Mouse (Mus musculus): ENCODE results near the gene Zfp536. TPM values are rescaled to one million over a fixed set of nuclear protein-coding genes. Genes with fewer than 3 reads are reported as not detected.

Zfp536 gene
- total RNA-seq, 2 experiments from 2014 or later: 6.7 to 8.5 TPM

DNA sequence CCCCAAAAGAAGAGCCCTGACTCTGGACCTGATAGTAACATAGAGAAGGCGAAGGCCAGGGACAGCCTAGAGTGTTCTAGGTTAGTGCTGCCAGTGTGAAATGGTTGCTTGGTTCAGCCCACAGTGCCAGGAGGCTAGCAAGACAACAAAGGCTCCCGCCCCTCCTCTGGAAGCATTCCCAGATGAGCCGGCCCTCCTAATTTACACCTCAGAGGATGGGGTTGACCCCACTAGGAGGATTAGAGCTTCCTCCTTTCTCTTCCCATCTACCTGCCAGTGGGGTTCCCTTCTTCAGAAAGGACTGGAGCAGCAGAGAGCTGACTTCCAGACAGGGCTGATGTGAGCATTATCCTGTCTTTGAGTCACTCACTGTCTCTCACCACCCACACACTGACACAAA lies 219.8 kb downstream of the Zfp536 start:
- DNase-seq: no peak

DNA sequence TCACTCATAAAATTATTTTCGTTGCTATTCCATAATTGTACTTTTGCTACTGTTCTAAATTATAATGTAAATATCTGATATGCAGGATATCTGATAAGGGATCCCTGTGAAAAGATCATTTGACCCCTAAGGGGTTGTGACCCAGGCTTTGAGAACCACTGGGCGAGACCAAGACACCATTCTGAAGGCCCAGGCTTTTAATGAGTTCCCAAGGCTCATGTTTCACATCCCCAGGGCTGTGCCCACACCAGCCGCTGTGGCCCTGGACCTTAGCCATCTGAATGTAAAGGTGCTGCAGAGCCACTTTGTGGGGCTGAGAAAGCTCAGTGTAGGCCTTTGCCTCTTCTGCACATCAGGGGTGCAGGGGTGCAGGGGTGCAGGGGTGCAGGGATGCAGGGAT lies 221.1 kb downstream of the Zfp536 start:
- DNase-seq: no peak

DNA sequence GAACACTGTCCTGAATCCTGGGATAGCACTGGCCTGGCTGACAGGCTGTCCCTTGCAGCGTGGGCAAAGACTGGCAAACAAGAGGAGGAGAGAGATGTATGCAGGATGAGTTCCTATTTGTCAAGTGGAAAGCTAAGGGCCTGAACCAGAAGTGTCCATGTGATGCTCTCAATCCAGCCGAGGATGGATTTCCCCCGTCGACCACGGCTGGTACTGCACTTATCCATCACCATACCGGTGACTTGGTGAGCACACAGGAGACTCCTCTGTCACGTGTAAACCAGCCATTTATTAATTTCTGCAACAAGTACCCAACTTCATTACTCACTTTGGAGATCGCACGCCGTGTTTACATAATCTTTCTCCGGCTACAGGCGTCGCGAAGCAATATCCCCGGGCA lies 224.6 kb downstream of the Zfp536 start:
- no peak for DNase-seq

DNA sequence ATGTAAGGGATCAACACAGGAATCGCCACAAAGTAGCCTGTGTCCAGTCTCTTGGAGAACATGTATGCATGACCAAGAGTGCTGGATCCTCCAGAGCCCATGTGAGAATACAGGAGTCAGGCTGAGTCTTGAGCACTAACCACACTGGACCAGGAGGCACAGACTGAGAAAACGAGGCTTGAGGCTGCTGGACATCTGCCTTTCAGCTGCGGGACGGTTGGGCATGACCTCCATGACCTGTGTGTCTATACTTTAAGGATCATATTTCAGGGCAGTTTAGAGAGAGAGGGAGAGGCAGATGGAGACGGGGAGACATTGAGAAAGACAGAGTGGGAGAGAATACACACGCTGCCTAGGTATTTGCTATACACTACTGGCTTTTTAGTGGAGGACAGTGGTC lies 229.4 kb downstream of the Zfp536 start:
- DNase-seq: no peak

DNA sequence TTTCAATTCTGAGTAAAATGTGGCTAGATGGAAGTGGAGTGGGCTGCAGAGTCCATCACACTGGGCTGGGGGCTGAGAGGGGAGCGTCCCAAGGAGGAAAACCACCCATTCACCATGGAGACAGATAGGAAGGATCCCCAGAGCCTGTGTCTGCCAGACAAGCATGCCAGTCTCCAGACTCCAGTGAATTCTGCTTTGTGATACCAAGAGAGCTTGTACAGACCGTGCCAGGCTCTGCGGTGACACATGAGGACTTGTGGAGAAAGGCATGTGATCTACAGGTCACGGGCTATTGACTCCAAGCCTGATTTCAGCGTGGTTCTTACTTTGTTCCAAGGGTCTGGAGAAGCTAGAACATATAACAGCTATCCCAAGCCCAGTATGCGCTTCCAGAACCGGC lies 230.5 kb downstream of the Zfp536 start:
- no peak for DNase-seq

DNA sequence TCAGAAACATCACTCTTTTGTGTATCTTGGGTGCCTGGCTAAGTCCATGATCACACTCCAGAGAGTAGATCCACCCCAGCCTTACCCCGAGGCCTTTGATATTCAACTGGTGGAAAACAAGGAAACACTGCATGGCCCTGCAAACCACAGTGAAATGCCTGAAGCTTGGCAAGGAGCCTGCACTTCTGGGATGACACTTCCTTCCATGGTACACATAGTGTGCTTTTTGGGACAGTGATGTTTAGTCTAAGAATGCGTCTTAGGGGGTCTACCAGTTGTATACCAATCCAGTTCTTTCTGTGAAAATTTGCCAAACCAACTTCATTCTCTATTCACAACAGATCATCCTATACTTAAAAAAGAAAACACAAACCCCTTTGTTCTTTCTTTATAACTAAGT lies 242.3 kb downstream of the Zfp536 start:
- DNase-seq: no peak

DNA sequence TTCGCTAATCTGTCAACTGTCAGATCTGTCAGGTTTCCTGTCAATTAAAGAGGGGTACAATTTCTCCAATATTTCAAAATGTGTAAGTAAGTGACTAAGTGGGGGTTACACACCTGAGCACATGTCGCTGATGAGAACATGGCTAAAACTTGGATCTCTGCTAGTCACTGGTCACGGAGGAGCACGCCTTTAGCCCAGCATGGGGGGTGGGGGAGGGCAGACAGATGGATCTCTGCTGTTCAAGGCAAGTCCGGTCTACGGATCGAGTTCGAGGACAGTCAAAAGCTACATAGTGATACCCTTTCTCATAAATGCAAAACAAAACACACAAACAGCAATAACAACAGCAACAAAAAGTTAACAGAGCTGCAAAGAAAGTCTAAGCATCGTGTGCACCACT lies 245.1 kb downstream of the Zfp536 start:
- no peak for DNase-seq

DNA sequence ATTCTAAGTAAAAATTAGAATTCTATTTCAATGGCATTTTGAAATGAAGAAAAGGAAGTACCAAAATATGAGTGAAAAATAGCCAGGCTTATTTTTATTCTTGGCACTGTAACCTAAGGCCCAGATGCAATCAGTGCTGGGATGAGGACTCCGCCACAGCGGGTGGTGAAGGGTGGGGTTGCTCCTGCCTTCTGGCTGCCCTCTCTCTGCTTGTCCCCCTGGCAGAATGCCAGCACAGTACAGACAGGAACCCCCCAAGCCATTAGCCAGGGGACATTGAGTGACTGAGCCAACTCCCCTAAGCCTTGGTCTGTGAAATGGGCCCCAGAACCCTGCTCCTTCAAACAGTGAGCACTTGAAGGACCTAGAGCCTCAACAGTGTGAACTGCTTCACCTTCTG lies 245.6 kb downstream of the Zfp536 start:
- DNase-seq: no peak

DNA sequence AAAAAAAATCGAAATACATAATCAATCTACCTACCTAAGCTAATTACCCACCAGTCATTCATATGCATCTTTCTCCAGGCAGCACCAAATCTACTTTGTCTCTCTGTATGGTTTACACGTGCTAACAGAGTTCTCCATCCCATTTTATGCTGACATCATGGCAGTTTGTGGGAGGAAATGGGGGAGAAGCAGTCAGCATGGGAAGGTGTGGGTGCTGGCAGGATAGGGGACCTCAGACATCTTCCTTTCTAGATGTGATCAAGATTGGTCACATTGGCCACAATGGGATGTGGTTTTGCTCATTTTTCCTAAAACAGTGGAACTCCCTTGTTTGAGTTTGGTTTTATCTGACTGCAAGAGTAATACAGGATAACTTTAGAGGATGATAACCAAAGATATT lies 252.0 kb downstream of the Zfp536 start:
- DNase-seq: no peak

DNA sequence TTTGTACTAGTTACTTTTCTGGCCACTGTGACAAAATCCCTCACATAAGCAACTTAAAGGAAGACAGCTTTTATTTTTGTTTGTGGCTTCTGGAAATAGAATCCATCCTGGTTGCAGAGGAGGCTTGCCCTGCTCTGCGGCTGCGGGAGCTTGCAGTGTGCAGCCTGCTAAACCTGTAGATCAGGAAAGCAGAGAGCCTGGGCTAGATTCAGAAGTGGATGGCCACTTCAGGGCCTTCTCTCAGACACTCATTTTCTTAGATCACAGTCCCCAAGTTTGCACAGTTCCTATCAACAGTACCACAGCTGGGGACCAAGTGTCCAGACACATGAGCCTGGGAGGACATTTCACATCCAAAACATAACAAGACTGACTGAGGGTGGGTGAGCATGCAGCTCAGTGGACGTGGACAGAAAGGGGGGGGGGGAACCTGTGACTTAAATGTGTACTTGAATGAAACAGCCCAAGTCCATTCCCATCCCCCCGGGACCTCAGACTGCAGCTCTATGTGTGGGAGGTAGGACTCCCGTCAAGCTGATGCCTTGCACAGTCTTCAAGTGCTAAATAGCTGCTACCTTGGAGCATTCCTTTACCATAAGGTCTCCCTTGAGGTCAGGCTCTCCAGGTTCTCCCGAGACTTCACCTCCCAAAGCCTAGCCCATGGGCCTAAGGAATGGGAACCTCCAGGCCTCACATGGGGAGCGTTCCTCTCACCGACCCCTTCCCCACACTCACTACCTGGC lies 262.3 kb downstream of the Zfp536 start:
- no peak for DNase-seq

DNA sequence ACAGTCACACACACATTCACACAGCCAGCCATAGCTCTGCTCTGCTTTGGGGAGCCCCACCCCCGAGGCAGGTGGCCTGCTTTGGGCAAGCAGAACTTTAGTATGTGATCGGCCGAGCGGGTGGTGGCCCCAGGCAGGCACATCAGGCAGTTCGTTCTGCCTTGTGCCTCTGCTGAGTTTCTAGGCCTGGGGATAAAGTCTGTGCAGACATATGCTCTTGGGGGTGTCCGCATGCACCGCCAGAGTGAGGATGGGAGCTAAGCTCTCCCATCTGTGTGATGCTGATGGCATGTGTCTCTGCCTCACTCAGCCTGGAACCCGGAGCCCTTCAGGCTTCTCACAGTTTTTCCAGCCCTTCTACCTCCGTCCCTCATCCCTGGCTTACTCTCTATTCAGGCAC lies 263.7 kb downstream of the Zfp536 start:
- DNase-seq: no peak

DNA sequence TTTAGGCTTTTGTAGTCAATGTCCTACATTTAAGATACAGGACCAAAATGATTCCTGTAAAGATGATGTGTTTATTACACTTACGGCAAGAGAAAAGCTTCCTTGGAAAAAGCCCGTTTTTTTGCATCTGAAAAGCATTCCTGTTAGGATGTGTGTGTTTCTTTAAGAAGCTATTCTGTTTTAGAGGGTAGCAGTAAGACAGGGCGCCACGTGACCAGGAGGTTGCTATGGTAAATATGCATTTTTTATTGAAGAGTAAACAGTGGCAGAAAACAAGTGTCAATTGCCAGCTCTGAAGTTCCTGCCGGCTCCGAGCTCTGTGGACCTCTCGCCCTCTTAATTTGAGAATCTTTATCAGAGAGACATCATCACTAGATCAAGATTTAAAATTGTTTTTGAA lies 267.9 kb downstream of the Zfp536 start:
- DNase-seq: no peak

DNA sequence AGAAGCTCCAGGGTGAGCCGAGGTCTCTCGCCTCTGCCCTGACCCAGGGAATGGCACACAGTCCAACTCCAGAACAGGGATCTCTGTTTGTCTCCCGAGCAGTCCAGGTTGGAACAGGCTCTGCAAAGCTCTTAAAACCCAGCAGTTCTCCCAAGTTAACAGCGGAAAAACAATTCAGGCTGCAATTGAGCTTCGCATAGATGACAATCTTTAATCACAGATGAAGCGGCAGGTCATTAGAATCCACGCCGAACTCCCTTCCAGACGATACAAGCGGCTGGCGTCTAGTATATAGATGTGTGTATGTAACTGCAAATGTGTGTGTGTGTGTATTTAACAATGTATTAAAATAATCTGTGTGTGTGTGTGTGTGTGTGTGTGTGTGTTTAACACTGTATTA lies 268.3 kb downstream of the Zfp536 start:
- no peak for DNase-seq

DNA sequence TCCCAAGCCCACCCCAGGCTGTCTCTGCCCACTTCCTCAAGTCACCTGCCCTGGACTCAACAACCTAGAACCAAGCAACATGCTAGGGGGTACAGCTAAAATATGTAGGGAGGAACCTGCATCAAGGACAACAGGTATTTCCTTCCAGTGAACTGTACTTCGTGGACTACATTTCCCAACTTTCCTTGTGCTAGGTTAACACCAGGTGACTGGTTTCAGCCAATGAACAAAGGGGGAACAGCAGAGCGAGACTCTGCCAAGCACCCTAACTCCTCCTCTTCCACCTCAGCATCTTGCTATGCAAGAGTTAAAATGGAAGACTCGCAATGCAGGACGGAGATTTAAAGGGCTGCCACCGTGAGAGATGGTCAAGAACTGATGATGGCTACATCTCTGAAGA lies 274.6 kb downstream of the Zfp536 start:
- no peak for DNase-seq

DNA sequence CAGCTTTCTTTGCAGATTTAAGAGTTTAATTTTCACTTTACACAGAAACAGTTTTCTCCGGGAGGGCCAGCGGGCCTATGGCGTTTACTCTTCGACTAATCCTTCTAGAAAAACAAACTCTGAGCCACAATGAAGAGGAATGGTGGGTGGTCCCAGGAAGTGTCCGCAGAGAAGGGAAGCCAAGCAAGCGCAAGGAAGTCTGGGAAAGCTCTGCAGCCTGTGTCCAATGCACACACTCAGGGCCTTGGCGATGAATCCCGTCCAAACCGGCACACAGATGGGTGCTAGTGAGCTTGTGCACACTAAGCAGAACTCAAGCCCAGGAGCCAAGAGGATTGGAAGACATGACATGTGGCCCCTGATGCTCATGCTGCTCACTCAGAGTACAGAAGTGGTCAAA lies 276.9 kb downstream of the Zfp536 start:
- no peak for DNase-seq

DNA sequence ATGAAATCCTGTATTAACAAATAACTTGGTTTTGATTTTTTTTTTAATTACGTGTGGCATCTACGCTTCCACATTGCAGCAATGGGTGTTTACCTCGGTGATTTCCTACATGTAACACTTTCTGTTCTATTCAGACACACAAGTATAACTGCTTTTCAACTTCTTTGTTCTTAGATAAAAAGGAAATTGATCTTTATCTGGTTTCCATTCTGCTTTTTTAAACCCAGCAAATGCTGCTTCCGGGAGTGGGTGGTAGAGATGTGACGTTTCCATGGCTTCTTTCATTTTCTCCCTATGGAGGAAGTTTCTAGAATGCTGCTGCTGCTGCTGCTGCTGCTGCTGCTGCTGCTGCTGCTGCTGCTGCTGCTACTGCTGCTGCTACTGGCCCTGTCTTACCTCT lies 283.1 kb downstream of the Zfp536 start:
- DNase-seq: no peak

DNA sequence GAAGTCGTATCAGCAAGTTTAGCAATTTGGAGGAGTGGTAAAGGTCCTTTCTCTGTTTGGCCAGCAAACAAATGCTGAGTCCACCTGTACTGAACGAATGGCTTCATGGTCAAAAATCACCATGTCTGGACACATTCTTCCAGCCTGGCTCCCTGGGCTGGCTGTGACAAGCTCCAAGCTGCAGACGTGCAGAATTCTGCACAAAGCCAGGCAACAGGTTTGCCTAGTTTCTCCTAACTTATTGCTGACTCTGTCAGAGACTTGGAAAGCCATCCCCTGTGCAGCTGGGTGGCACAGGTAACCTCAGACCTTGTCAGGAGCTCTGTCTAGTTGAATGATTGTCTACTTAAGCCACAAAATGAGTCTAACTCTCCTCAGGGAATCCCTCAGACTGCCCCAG lies 288.5 kb downstream of the Zfp536 start:
- no peak for DNase-seq

DNA sequence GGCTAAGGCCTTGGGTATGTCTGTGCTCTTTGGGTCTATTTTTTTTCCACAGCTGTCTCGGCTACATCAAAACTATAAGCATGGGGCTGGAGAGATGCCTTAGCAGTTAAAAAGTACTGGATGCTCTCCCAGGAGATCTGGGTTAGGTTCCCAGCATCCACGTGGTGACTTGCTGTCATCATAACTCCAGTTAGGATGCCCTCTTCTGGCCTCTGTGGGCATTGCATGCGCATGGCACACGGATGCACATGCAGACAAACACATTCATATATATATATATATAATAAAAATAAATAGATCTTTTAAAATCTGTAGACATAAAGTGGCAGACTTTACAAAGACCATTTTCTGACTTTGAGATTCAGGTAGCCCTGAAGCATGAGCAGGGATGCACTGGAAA lies 290.9 kb downstream of the Zfp536 start:
- peak in 1 of 2 experiments; percentile 12 for DNase-seq

DNA sequence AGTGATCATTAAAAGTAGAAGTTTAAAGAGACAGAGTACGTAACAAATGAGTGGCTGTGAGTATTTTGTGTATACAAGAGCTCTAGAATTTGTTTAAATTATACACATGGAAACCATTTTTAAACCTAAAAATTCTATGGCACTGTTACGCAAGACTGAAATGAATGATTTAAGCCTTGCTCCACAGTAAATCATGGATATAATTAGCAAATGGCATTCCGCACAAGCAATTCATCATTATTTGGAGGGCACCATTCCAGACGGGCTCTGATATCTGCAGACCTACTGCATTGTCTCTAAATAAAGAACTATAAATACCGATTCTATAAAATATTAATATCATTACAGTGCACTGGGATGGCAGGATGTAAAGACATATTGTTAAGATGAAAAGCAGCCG lies 292.3 kb downstream of the Zfp536 start:
- DNase-seq: no peak

DNA sequence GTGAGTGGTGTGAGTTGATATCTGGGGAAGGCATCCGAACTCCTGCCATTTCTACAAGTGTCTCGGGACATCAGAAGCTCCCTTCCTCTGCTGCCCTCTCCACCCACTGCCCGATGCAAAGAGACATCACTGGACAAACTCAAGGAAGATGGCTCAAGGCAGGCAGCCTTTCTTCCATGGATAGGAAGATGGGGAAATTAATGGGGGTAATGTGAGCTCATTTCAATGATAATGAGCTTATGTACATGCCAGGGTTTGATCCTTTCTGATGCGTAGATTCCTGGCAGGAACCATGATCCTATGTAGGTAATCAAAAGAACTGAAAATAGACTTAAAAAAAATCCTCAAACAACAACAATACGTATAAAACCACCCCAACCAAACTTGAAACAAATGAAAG lies 296.1 kb downstream of the Zfp536 start:
- no peak for DNase-seq

DNA sequence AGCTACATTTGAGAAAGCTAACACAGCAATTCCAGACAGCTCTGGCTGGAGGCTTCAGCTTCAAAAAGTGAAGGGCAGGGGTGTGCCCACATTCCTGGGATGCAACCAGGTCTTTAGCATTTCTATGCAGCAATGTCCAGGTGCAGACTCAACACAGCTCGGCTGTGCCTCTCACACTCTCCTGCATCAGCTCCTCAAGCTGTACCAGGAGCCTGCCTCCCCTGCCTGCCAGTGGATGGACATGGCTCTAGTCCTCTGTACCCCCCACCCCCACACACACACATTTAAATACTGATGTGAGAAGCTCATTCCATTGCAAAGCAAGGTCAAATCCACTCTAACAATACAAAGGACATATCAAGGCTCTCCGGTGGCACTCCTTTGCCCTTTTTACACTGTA lies 298.0 kb downstream of the Zfp536 start:
- DNase-seq: no peak

DNA sequence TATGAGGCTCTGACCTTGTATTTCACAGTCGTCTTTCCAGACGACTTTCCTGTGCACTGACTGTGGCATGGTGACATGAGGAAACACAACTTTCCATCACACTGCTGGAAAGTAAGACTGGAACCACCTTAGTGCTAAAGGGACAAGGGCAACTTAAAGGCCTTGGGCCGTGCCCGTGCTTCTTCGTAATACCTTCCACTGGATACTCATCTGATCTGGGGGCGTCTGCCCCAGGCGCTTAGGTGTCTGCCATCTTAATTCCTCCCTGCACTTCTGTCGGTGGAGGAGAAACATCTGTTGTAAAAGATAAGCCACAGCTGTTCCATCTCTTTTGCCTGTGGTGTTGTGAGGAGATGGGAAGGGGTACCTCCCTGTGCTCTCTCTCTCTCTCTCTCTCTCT lies 299.2 kb downstream of the Zfp536 start:
- no peak for DNase-seq

DNA sequence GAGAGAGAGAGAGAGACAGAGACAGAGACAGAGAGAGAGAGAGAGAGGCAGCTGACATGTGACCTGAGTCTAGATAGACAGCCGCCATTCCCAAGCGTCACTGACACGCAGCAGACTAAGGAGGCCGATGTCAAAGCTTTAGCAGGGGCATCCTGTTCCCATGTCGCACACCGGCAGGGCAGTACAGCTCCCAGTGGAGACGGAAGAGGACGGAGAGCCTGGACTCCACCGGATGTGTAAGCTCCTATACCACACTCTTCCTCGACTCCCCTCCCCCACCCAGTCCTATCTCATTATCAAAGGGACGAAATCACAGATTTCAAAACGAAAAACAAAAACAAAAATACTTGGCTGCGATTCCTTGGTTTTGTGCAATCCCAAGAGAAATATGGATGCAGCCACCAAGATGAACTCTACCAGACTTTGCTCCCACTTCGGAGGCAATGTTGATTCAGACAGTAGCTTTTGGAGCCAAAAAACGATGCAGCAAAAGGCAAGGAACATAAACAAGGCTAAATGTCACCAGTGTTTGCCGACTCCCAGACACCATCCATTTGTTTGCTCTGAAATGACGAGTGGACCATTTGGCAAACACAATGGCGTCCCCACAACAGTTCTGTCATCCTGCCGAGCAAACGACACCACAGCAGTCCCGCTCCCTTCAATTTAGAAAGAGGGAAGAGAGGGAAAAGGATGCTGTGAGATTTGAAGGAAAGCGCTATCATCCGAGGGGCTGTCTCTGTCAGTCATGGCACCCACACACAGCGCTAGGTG lies 299.9 kb downstream of the Zfp536 start:
- no peak for DNase-seq

DNA sequence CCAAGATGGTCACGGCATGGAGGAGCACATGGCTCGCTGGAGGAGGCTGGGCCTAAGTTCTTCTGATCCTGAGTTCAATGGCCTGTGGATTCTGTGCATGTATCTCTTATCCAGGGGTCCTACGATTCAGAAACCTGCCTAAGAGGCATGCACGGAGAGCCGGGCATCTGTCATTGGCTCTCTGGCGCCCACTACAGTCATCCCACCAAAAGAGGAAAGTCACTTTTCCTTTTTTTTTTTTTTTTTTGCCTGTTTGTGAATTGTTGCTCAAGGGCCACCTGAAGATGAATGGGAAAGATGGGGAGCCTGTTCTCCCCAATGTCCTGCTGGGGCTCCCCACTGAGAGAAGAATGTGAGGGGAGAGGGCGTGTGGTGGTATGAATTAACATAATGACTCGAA lies 301.7 kb downstream of the Zfp536 start:
- no peak for DNase-seq

All from adrenal gland, postnatal 36 days (tissue).